Mouse (Mus musculus): Measurements from ENCODE around the gene Stt3b.

GRCm38 (mm10) chr9:115325831-115326532 is 15.8 kb upstream of the Stt3b start:
- TF ChIP-seq CTCF (IDR thresholded peaks at IDR 0.05; ENCODE audit: insufficient read depth, low read depth, low read length) = no peak
- no peak for TF ChIP-seq POLR2A (IDR thresholded peaks at IDR 0.05; ENCODE audit: insufficient read depth, low read depth, low read length)
